Mouse (Mus musculus): ENCODE data around the gene Rabl3.

The Rabl3 gene

DNA sequence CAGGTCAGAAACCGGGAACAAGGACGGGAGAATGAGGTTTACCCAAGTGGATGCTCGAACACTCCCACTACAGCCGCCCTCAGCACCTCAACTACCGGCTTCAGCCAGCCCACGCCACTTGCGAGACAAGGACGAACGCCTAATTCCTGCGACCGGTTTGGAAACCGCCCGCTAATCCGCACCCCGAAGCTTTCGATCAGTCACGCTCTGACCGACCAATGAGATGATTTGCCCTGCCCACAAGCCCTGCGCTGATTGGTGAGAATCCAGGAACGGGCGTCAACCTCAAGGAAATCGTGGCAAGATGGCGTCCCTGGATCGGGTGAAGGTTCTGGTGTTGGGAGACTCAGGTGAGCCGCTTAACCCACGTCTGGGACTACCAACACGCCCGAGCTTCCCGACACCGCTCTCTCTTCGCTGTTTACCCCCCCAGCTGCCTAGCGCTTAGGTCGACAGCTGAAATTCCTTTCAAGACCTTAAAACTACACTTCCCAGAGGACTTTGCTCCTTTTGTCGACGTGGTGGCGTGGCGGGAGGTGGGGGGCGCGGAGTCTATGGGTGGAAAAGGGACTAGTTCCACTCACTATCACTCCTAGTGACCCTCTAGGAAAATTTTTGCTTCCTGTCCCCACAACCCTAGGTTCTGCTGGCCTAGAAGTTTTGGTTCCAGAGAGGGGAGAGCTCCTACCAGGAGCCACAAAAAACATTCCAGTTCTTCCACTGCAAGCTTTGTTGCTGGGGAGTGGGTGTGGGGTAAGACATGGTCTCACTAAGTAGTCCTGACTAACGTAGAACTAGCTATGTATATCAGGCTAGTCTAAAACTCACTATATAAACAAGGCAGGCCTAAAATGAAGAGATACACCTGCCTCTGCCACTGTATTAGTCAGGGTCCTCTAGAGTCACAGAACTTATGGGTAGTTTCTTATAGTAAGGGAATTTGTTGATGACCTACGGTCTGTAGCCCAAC is at the start of gene Rabl3, which contains the start of gene Gtf2e1:
Gene Rabl3, plus strand, starts transcription at position 275 of the 970 bp plus-strand sequence.
Gene Gtf2e1, minus strand, starts transcription at position 179 of the 970 bp plus-strand sequence.
- in situ Hi-C loops (cut with MboI), result loop anchor here (10.0 kb wide), 1 partner anchor 115 kb away; the partner anchor contains the start of gene Ndufb4

DNA sequence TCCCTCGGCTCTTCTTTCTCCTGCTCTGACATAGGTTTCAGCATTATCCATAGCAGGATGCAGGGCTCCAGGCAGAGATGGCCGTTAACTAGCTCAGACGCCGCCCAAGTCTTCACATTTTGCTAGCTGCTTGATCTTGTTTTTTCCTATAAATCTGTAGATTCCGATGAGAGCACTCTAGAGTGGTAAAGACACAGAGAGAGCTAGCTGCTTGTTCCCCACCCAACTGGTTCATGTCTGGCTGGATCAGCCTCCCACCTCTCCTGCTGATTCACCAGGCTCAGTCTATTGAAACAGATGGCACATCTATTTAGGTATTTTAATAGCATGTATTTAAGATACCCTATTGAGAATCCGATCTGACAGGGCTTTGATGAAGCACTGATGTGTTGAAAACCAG is 44.7 kb upstream of the Rabl3 start:
- in situ Hi-C loops (cut with MboI), result no loop called here

DNA sequence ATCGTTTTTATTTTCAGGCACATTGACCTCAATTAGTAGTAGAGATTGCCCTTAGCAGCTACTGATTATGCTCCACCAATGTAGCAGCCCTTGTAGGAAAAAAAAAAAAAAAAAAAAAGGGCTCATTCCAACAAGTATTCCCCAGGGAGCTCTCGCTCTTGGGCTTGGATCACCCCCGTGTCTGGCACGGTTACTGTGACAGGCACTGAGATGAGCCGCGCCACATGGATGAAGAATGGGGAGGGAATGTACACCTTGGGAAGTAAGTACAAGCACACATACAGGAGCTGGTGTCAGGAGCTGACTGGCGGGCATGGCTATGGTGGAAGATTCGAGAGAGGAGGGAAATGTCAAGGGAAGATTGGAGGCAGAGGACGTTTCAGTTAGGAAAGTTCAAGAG is 41.1 kb upstream of the Rabl3 start:
- in situ Hi-C loops (cut with MboI), result no loop called here

DNA sequence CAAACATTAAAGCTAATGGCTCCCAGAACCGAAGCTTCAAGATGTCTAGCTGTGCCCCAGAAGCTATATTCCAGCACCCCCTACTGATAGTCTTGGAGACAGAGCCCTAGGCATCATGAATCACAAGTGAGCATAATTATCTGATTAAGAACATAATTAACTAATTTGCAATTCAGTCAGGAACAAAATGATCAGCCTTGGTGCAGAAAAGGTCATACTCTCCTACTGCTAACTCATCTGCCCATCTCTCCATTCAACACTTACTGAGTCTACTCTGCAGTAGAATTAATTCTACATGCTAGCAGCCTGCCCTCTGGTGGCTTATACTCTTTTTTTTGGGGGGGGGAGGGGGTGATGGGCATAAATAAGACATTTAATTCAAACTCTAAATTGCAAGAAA is 35.2 kb upstream of the Rabl3 start:
- in situ Hi-C loops (cut with MboI), result no loop called here

DNA sequence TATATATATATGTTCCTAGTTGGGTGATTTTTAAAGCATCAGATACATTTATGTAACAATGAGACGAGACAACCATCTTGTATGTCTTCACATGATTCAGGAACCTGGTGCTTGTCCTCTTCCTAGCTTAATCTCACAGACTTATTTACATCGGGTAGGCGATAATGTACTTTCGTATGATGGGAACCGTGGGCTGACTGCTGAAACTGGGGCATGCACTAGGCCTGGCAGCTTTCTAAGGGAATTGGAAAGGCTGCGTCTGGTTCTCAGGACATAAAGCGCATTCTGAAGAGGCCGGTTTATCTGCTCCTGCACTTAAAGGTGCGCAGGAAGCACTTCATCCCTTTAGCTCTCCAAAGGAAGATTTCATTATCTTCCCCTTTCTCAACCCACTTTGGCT is 32.9 kb upstream of the Rabl3 start:
- in situ Hi-C loops (cut with MboI), result no loop called here

DNA sequence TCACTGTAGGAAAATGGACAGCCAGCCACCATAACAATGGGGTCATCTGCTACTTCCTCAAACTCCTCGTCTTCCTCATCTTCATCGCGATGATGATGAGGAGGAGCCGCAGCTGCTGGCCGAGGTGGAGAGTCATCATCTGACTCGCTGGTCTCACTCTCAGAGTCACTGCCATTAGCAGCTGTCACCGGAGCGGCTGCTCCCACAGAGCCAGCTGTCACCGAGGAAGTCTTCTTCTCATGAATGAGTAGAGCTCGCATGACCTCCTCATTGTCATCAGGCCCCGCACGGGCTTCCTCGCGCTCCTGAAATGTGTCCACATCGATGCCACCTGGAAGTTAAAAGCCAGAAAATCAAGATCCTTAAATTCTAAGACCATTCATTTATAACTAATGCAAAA is 28.2 kb upstream of the Rabl3 start:
- in situ Hi-C loops (cut with MboI), result no loop called here

DNA sequence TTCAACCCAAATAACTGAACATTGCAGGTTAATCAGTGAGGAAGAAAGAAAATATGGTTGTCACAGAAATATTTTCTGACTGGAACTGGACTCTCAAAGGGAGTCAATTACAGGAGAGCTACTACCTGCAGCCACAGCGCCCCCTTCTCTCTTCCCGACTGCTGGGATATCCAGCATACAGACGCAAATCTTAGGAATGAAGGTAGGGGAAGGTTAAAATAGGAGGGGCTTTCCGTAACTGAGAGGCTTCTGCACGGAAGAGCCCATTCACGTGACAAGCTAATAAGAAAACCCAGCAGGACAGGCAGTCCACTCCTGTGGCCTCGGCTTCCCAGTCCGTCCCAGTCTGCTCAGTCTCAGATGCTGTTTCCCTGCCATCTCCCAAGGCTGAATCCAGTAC is 25.0 kb upstream of the Rabl3 start:
- in situ Hi-C loops (cut with MboI), result no loop called here

DNA sequence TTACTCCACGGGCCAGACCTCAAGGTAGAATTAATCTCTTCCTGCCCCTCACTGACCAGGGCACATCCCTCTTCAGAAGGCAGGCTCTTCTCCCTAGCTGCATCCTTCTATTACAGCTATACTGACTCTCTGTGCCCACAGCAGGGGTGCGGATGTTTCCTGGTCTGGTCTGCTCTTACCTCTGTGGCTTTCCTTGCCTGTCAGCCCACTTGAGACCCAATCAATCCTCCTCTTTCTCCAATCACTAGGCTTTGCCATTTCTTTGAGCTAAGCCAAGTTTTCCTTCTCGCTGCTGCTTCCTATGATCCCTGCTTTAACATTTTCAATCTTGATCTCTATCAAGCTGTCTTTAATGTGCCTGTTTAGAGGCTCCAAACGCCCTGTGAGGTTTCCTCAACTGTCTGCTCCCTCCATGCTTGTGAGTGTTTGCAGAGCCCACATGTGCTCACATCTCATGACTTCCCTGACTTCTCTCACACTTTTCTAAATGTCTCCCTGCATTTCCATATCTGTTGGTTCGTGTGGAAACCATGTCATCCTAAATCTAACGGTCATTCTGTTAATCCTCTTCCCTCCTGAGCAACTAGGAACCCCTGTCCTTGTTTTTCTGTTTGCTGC is 23.2 kb upstream of the Rabl3 start:
- in situ Hi-C loops (cut with MboI), result no loop called here

DNA sequence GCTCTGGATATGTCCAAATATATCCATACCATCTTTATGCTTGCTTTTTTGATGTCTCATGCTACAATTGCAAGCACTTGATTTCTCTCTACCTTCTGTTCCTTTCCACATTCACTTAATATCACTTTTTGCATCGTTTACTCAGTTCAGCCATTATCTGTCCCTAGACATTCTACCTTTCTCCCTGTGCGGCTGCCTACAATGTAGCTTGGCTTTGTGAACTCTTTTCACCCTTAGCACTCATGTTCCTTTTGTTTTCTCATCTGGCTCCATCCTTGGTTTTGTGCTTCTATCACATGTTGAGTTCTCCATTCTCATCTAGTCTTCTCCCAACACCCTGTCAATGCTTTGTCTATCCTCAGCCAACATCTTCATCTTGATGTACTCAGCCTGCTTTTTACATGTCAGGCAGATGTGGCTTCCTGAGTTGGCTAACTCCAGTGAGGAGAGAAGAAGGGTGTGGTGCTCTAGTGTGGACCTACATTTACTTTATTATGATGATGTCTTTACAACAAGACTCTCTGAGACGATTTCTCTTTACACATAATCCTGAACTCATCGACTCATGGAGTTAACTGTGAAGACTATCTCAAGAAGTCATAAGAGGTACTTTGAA is 22.0 kb upstream of the Rabl3 start:
- in situ Hi-C loops (cut with MboI), result no loop called here

DNA sequence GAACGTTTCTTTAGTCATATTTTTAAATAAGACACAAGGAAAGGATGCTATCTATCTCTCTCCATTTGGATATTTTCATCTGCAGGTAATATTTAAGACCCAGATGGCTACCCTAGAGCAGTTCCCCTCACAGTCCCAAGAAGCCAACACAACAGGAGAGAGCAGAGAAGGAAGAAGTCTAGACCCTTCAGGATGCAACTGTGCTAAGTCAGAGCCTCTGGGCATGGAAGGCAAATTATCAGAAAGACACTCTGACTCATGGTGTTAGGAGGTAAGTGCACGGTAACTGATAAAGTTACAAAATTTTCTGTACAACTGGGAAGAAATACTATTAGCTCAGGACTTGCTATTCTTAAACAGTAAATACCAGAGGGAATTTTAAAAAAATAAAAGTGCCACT is 21.0 kb upstream of the Rabl3 start:
- in situ Hi-C loops (cut with MboI), result no loop called here

DNA sequence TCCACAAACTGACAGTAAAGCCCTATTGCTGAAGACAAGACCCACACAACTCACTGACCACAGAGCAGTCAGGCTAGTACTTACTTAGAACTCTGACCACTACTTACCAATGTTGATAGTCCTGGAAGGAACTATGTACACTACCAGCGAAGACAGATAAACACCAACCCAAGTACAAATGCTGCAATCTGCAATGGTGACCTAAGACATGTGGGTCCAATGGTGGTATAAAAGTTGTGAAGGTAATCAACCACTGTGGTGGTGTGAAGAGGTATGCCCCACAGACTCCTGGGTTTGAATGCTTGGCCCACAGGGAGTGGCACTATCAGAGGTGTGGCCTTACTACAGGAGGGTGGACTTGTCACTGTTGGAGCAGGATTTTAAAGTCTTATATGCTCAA is 20.0 kb upstream of the Rabl3 start:
- in situ Hi-C loops (cut with MboI), result no loop called here

DNA sequence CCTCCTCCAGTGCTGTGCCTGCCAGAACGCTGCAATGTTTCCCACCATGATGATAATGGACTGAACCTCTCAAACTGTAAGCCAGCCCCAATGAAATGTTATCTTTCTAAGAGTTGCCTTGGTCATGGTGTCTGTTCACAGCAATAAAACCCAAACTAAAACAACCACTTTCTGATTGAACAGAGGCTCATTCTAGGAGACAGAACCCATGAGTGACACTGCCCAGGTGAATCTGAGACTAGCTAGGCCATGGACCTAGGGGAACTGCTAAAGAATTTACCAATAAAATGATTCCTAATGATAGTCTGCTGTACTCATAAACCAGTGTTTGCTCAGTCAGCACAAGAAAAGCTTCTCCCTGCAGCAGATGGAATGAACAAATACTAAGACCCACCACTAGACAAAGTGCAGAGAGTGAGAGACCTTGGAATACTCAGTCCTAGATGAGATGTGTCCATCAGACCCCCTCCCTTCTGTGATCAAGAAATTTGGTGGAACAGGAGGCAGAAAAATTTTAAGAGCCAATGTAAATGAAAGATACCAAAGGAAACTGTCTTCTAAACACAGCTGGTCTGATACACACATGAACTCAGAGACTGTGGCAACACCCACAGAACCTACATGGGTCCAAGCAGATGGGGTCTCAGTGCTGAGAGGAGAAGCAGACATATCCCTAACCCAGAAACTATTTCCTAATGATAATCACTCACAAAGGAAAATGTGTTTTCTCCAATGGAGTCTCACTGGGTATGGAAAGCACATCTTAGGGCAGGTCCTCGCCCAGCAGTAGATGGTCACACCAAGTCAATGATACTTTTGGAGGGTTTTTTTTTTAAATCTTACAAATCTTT is 19.3 kb upstream of the Rabl3 start:
- in situ Hi-C loops (cut with MboI), result no loop called here

DNA sequence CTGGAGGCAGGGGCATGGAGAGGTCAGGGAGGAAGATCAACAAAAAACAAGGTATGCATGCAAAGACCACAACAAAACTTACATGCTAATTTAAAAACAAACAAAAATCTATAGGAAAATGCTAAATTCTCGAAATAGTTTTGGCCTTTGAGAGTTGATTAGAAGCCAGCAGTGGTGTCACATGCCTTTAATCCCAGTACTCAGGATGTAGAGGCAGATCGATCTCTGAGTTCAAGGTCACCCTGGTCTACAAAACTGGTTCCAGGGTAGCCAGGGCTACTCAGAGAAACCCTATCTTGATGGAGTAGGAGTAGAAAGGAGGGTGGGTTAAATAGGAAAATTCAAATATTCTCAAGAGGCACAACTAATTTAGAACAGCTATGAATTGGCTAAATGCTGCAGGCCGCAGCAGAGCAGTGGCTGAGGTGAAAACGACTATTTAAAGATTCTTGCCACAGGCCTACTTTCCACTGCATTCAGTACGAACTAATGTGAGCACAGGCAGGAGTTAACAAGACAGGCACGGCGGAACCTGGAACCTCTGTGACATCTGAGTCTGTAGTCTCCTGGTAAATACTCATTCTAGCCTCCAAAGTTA is 17.5 kb upstream of the Rabl3 start:
- in situ Hi-C loops (cut with MboI), result no loop called here

DNA sequence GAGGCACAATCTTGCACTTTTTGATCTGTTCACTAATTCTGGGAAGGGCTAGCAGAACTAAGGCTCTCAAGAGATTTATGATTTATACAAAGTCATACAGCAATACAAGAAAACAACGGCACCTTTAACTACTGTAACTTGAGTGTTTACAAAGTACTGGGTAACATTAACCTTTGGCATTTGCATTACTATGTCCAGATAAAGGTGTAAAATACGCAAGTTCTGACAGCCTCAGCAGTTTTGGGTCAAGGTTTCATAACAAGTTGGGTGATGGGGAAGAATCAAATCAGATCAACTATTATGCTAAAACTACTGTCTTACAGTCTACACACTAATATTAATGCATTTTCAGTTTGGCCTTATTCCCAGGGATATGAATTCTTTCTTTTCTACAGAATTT is 14.6 kb upstream of the Rabl3 start:
- in situ Hi-C loops (cut with MboI), result no loop called here

DNA sequence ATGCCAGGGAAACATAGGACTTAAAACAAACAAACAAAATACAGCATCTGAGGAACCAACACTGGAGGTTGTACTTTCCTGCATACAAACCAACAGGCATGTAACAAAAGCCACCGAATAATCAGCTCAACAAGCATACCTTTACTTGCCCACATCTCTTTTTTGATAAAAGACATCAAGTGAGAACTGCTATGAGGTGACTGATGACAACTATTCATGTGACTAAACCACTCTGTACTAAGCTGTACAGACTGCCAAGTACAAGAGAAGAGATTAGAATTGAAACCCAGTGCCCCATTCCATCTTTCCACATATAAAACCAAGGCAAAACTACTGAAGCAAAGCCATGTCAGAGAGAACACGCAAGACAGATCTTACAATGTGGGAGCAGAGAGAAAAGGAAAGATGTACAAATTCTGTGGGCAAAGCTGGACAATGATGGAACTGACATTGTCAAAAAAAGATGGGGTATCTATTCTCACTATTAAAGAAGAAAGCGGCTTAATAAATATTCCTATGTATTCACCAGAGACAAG is 12.9 kb upstream of the Rabl3 start:
- in situ Hi-C loops (cut with MboI), result no loop called here

DNA sequence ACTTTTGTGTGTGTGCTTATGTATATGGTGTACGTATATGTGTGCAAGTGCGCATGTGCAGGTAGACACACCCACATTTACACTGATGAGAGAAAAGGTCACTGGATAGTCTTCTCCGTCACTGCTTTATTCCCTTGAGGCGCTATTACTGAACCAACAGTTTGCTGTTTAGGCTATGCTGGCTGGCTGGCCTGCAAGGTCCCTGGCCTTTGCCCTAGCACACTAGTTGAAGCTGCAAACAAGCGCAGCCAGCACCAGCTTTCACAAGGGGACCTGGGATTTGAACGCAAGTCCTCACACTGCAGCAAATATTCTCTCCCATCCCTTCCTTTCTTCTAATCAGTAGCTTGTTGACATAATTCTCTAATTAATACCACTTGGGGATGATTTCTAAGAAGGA is 9.5 kb upstream of the Rabl3 start:
- in situ Hi-C loops (cut with MboI), result no loop called here

DNA sequence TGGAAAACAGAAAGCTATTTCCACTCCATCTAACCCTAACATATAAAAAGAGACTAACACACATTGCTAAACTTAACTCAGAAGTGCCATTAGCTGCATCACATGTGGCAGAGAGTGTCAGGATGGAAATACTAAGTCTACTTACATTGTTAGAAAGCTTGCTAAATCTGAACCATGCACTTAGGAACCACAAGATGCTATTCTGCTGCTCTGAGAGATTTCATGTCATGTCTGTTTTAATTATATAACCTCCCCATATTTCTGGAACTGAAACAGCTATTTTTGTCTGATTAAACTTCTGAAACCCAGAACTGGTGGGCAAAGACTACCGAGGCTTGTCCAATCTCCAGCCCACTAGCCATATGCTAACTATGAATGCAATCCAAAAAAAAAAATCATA is 7.6 kb upstream of the Rabl3 start:
- in situ Hi-C loops (cut with MboI), result no loop called here

DNA sequence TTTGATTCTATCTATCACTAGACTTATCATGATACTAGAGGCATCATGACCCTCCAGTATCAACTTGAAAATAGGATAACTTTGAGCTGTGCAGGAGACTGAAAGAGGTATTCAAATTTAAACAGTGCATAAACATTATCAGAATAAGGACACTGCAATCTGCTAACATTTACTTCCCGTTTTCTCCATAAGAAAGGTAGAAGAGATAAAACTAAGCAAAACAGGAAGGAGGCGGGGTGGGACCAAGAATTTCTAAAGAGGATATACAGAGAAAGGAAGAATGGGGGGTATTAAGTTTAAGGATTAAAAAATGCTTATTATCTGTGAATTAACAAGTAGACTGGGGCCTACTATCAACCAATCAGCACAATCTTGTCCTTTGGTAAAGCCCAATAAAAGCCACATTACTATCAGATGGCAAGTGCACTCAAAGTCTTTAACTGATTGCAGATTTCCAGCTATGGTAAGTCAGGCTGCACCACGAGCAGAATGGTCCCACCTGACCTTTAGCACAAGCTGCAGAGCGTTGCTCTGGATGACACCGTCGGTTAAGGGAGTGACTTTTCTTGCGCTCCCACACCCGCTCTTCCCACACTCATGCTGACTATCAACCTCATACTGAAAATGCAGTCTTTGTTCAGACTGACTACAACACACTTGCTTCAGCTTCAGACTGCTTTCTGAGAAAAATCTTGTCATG is 6.2 kb upstream of the Rabl3 start:
- in situ Hi-C loops (cut with MboI), result no loop called here

DNA sequence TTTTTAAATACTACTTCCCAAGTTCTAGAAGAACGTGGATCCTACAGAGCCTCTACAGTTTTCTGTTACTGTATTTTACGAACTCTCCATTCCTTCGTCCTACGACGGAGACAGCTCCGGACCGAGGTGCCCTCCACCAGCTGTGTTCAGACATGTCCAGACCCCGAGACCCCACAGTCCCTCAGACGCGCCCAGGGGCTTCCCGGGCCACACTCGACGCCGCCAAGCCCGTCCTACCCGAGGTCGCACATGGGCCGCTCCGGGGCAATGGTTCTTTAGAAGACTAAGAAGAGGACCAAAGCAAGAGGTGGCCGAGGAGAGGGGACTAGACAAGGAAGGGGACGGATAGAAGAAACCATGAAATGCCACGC is 460 bp upstream of the Rabl3 start:
- in situ Hi-C loops (cut with MboI), result no loop called here

DNA sequence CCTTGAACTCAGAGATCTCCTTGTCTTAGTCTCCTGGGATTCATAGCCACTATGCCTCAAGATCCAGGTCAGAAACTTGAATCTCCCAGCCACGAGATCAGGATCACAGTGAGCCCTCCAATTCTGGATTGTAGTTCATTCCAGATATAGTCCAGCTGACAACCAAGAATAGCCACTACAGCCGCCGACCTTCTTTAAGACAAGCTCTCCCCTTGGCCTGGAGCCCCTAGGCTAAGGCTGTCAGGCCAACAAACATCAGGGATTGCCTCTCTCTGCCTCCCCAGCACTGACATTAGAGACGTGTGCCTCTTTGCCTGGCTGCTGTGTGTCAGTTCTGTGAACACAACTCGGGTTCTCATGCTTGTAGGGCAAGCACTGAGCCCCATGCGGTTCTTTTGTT is 1.1 kb downstream of the Rabl3 start:
- in situ Hi-C loops (cut with MboI), result loop anchor here (10.0 kb wide), 1 partner anchor 114 kb away; the partner anchor contains the start of gene Ndufb4
